Mouse (Mus musculus): ENCODE data around the gene 0610012G03Rik. TPM values are rescaled to one million over a fixed set of nuclear protein-coding genes. Genes with fewer than 3 reads are reported as not detected.

Gene 0610012G03Rik
- 26.2 and 29.5 TPM in 2 replicates for polyA plus RNA-seq (2012; rRNA removed)

DNA sequence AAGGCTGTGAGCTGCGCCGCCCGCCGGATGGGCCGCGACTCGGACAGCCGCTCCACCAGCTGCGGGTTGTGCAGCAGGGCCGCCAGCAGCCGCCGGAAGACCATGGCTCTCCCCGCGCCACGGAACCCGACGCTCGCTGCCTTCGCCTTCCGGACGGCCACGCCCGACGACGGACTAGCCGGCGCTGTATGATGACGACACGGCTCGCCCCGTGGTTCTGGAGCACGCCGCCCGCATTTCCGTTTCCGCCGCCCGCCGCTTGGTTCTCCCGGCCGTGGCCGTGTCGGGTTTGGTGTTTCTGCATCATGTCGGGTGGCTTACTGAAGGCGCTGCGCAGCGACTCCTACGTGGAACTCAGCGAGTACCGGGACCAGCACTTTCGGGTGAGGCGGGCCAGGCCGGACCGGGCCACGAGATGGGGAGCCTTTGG is at the start of gene 0610012G03Rik, which contains the start of gene Ncbp2:
0610012G03Rik (minus strand) TSS at position 150 of the 430 bp plus-strand sequence.
Ncbp2 (plus strand) TSS at position 169 of the 430 bp plus-strand sequence.

DNA sequence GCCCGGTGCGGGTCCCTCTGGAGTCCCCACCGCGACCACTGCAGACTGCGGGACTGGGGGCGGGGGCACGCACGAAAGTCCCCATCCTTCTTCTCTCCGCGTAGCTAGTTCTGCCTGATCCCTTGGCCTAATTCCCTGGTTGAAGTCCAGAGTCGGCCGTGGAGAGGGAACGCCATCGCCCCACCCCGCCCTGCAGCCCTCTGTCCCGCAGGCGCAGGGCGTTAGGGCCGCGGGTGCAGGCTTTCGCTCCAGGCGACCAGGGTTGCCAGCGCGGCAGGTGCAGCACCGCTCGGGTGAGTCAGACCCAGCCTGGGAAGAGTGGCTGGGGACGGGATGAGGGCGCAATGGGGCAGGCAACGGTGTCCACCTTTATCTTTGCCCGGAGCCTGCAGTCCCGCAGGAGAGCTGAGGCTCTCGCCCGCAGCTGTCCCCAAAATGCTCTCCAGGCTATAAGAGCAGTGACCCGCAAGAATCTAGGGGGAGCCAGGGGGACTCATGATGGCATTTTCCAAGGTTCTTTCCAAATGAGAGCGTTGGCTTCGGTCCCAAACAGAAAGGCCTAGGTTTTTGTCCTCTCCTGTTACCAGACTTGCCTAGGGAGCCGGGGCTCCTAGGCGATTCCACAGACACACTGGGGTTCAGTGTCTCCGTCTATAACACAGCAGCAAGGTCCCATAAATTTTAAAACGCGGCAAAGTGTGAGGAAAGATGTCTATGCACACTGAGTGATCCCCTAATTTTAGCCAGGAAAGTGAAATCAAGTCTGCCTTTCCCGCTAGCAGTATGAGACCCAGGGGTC is 14.3 kb downstream of the 0610012G03Rik start, which contains the start of gene Pigz:
Pigz (plus strand) TSS at position 101 of the 799 bp plus-strand sequence.

Other genes starting within 250 kb of the 0610012G03Rik start
- 0.02 and 0.29 TPM in 2 replicates for gene Meltf, start 69.7 kb downstream of the 0610012G03Rik start, polyA plus RNA-seq (2012; rRNA removed)
- gene Pigz, start 14.6 kb downstream of the 0610012G03Rik start, polyA plus RNA-seq (2012; rRNA removed) = 0.20 TPM in 2 replicates
- 16.4 and 18.3 TPM in 2 replicates for gene Ncbp2, start within 50 bp of the 0610012G03Rik start, polyA plus RNA-seq (2012; rRNA removed)
- gene Senp5, start 54.8 kb upstream of the 0610012G03Rik start, polyA plus RNA-seq (2012; rRNA removed) = 5.3 and 5.4 TPM in 2 replicates
- gene Pak2, start 130.8 kb upstream of the 0610012G03Rik start, polyA plus RNA-seq (2012; rRNA removed) = 7.3 and 8.4 TPM in 2 replicates
- gene Pigx, start 151.2 kb upstream of the 0610012G03Rik start, polyA plus RNA-seq (2012; rRNA removed) = 36.2 and 37.8 TPM in 2 replicates
- gene Cep19, start 151.3 kb upstream of the 0610012G03Rik start, polyA plus RNA-seq (2012; rRNA removed) = 4.6 and 4.7 TPM in 2 replicates
- gene Nrros, start 217.1 kb upstream of the 0610012G03Rik start, polyA plus RNA-seq (2012; rRNA removed) = 16.9 and 17.5 TPM in 2 replicates
- gene Bex6, start 231.3 kb upstream of the 0610012G03Rik start, polyA plus RNA-seq (2012; rRNA removed) = 0.59 and 0.71 TPM in 2 replicates